Mouse (Mus musculus) limb, embryonic 11.5 days (tissue): ENCODE data around the gene Ccl9. TPM values are rescaled to one million over a fixed set of nuclear protein-coding genes. Genes with fewer than 3 reads are reported as not detected.

Experiments used
- ATAC-seq: fragments of 200-750 bp; cut with Nextera tagmentation; 2 replicates; pipeline ENCODE4 v1.8.0; 2017; ENCODE audit warnings: low read depth; ENCODE audit not compliant: insufficient number of reproducible peaks, low FRiP score, low TSS enrichment
- DNase-seq: peaks from one replicate; pipeline ENCODE4 v3.0.0-alpha.2; 2015; ENCODE audit warnings: low spot score
- H3K27ac ChIP-seq: fragments of 300-500 bp; sonication (generic); replicated peaks from 2 replicates; pipeline ENCODE4 v1.5.1; 2014; ENCODE audit warnings: low read depth, mild to moderate bottlenecking, low read length
- H3K27me3 ChIP-seq: fragments of 300-500 bp; sonication (generic); 2 replicates; pipeline ENCODE4 v1.6.1; 2014; ENCODE audit warnings: mild to moderate bottlenecking, low read length, mixed read lengths; ENCODE audit not compliant: control insufficient read depth, insufficient read depth
- H3K36me3 ChIP-seq: fragments of 300-500 bp; sonication (generic); 2 replicates; pipeline ENCODE4 v1.6.1; 2014; ENCODE audit warnings: mild to moderate bottlenecking, low read length, moderate library complexity, mixed read lengths; ENCODE audit not compliant: control insufficient read depth, insufficient read depth
- H3K4me1 ChIP-seq: fragments of 300-500 bp; sonication (generic); 2 replicates; pipeline ENCODE4 v1.6.1; 2014; ENCODE audit warnings: low read length, mixed read lengths; ENCODE audit not compliant: control insufficient read depth, insufficient read depth
- H3K4me2 ChIP-seq: fragments of 300-500 bp; sonication (generic); 2 replicates; pipeline ENCODE4 v1.6.1; 2014; ENCODE audit warnings: low read depth, mild to moderate bottlenecking, moderate library complexity; ENCODE audit not compliant: severe bottlenecking
- H3K4me3 ChIP-seq: fragments of 300-500 bp; sonication (generic); 2 replicates; pipeline ENCODE4 v1.5.1; 2014; ENCODE audit warnings: low read depth, low read length
- H3K9ac ChIP-seq: fragments of 300-500 bp; sonication (generic); 2 replicates; pipeline ENCODE4 v1.6.1; 2014; ENCODE audit warnings: mild to moderate bottlenecking, low read length
- H3K9me3 ChIP-seq: fragments of 300-500 bp; sonication (generic); 2 replicates; pipeline ENCODE4 v1.6.1; 2016; ENCODE audit warnings: low read length; ENCODE audit not compliant: control insufficient read depth
- WGBS: fragments of 180-500 bp; shearing (Covaris S2); extraction: QIAGEN DNeasy Blood & Tissue Kit; methylation state at CpG from one replicate; pipeline ENCODE4 v1.1.7; 2014; 5-methylcytosine and 5-hydroxymethylcytosine counted together
- polyA plus RNA-seq: library from polyadenylated mRNA; unstranded; fragments of >200 nt; fragmentation: Nextera tagmentation; extraction: Ambion mirVana; gene quantifications from 2 replicates; pipeline ENCODE4 v1.2.1, GENCODE M21; 2014

The Ccl9 gene
- polyA plus RNA-seq, 1 experiment from 2014 or later: 0.56 TPM

DNA sequence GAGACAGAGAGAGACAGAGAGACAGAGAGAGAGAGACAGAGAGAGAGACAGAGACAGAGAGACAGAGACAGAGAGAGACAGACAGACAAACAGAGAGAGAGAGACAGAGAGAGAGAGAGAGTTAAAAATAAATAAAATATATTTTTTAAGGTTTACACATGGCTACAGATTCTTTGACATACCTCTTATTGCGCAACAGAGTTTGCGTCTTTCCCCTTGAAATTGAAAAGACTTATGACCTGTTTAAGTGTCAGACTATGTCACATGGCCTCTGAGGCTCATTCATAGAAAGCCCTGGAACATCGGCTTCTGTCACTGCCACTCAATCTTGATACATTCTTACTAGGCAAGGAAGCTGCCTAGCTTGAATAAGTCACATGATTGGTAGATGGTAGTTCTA lies 25.0 kb upstream of the Ccl9 start:
- Histone ChIP-seq H3K27me3 (no peaks in the 10 kb centered on the region), H3K4me2 (no peak overlapping the region), H3K4me3 (no peak overlapping the region), H3K36me3 (no peaks in the 10 kb centered on the region), H3K9me3 (no peaks in the 10 kb centered on the region), H3K4me1 (no peaks in the 10 kb centered on the region), H3K9ac (no peak overlapping the region), H3K27ac (no peak overlapping the region)
- DNase-seq (no peak), ATAC-seq (no peak)
- WGBS: 96% methylated on average over 3 of the region's 3 CpGs

DNA sequence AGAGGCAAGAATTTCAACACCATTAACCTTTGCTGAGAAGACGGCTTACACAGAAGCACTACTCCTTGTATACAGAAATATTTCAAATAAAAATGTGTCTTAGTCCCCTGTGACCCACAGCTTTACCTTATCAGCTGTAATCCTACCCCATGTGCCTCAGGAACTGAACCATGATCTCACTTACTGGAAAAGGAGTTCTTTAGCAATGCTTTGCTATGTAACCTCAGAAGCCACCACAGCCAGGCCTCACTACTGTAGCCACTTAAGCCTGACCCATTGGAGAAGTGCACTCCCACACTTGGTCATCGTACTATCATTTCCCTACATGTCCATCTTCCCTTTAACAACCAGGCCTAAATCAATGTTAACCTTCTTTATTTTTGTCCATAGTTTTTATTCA lies 22.1 kb upstream of the Ccl9 start:
- no peaks in the 10 kb centered on the region for H3K27me3 ChIP-seq
- no peak overlapping the region for H3K27ac ChIP-seq
- no peaks in the 10 kb centered on the region for H3K9me3 ChIP-seq
- ATAC-seq (no peak), DNase-seq (no peak)
- H3K36me3 ChIP-seq: no peaks in the 10 kb centered on the region
- WGBS: 86% methylated on average over 2 of the region's 2 CpGs
- no peak overlapping the region for H3K9ac ChIP-seq
- H3K4me3 ChIP-seq: no peak overlapping the region
- no peaks in the 10 kb centered on the region for H3K4me1 ChIP-seq
- H3K4me2 ChIP-seq: no peak overlapping the region

DNA sequence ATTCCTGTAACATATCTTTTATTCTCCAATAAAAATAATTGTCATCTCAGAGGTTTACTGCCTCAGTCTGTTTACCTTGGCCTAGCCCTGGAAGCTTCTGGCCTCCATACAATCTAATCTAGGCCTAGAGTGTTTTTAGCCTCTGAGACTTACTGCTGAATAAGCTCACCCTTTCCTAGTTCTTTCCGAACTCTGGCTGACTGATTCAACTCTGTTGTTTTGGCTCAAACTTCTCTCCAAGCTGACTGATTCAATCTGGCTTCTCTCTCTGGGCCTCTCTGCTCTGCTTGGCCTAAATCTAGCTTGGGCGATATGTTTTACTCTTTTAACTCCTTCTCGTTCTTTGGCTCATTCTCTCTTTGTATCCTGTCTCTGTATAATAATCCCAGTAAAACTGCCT lies 20.6 kb upstream of the Ccl9 start:
- H3K4me2 ChIP-seq: no peak overlapping the region
- H3K4me1 ChIP-seq: no peaks in the 10 kb centered on the region
- no peaks in the 10 kb centered on the region for H3K27me3 ChIP-seq
- WGBS: 92% methylated on average over 3 of the region's 3 CpGs
- H3K36me3 ChIP-seq: no peaks in the 10 kb centered on the region
- H3K9ac ChIP-seq: no peak overlapping the region
- H3K4me3 ChIP-seq: no peak overlapping the region
- DNase-seq (no peak), ATAC-seq (no peak)
- no peaks in the 10 kb centered on the region for H3K9me3 ChIP-seq
- no peak overlapping the region for H3K27ac ChIP-seq

DNA sequence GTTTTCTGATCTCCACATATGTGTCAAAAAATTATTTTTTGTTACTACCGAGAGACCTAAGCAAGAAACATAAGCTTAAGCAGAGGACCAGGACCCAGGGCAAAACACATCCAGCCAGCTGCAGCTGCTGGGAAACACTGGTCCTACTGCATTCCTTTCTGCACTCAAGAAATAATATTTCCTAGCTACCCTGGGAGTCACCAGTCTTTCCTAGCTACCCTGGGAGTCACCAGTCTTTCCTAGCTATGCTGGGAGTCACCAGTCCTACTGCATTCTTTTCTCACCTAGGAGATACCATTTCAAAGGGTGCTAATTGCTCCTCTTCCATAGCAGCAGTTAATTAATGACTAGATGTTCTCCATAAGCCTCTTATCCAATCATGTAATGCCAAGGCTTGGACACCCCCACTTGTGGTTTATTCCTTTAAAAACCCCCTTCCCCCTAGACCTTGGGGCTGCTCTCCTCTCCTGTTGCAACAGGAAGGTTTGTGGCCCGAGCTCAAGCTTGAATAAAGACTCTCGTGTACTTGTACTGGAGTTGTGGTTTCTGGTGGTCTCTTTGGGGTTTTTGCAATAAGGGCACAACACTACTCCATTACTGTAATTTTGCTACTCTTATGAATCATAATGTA lies 19.9 kb upstream of the Ccl9 start:
- Histone ChIP-seq H3K27ac (no peak overlapping the region), H3K4me3 (no peak overlapping the region), H3K27me3 (no peaks in the 10 kb centered on the region), H3K4me2 (no peak overlapping the region), H3K4me1 (no peaks in the 10 kb centered on the region), H3K9me3 (no peaks in the 10 kb centered on the region), H3K36me3 (no peaks in the 10 kb centered on the region), H3K9ac (no peak overlapping the region)
- WGBS: 73% methylated on average over 3 of the region's 3 CpGs
- DNase-seq: no peak
- ATAC-seq: no peak

DNA sequence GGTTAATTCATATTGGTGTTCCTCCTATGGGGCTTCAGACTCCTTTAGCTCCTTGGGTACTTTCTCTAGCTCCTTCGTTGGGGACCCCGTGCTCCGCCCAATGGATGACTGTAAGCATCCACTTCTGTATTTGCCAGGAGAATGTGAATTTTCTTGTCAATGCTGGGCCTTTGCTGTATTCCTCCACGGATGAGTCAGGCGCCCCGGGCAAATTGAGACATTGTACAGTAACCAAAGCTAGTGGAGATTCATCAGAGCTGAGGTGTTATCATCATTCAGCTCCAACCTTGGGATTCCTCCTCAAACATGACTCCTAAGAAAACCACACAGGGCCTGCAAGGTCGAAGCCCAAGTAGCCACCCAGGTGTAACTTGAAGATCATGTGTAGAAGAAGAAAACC lies 19.4 kb upstream of the Ccl9 start:
- H3K36me3 ChIP-seq: no peaks in the 10 kb centered on the region
- 91% methylated on average over 7 of the region's 7 CpGs for WGBS

DNA sequence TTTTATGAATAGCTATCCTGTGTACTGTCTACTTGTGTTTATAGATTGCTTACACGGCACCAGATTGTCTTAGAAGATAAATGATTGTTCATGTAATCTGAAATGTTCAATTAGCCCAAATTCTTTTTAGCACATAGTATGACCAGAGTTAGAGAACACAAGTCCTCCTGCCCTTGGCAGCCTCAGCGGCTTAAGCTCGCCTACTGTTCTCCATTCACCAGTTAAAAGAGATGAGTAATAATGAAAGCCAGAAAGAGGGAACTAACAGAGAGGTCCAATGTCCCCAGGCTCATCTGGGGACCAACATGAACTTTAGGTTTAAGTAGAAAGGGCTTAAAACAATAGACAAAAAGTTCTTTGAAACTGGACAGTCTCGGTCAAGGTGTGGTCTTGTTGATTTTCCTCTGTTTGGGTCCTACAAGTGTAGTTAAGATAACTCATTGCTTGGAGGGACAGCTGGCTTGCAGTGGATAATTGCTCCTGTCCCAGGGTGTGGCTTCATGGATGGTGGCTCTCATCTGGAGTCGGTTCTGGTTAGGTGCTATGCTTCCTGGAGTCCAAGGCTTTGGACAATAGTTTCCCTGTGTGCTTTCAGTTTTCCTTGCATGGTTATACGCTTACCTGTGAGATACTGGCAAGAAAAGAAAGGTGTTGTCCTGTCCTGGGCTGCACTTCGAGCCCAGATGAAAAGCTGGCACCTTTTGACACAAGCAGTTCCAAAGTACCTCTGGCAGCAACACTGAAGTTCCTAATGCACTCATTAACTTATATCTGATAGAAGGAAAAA lies 17.4 kb upstream of the Ccl9 start:
- DNase-seq (no peak), ATAC-seq (no peak)
- Histone ChIP-seq H3K4me3 (no peak overlapping the region), H3K4me1 (0 out of 2 replicates have a peak, but pooled peaks cover 3% of the 10 kb centered on the region), H3K9ac (no peak overlapping the region), H3K4me2 (no peak overlapping the region), H3K27ac (no peak overlapping the region), H3K9me3 (no peaks in the 10 kb centered on the region), H3K27me3 (no peaks in the 10 kb centered on the region), H3K36me3 (no peaks in the 10 kb centered on the region)
- 83% methylated on average over 7 of the region's 7 CpGs for WGBS

More for the DNA sequence above, 19.4 kb upstream of the Ccl9 start:
- Histone ChIP-seq H3K9ac (no peak overlapping the region), H3K4me3 (no peak overlapping the region), H3K4me2 (no peak overlapping the region), H3K4me1 (0 out of 2 replicates have a peak, but pooled peaks cover 3% of the 10 kb centered on the region), H3K9me3 (no peaks in the 10 kb centered on the region), H3K27ac (no peak overlapping the region), H3K27me3 (no peaks in the 10 kb centered on the region)
- no peak for DNase-seq
- no peak for ATAC-seq

DNA sequence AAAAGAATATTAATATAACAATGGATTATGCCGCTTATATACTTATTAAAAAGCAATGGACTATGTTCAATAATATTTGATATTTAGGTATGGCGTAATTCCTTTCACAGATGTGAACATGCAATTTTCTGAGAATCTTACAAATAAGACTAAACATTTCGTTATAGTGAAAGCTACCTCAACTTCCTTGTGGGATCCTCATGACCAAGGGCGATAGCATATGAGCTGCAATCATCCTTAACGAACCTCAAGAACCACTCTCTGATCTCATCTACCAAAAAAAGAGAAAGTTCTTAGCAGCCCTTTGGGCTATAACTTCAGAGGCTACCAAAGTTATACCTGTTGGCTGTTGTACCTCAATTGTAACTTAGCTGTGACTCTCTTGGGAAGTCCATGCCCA lies 15.0 kb upstream of the Ccl9 start:
- no peaks in the 10 kb centered on the region for H3K9me3 ChIP-seq
- H3K36me3 ChIP-seq: no peaks in the 10 kb centered on the region
- ATAC-seq: no peak
- 89% methylated on average over 5 of the region's 5 CpGs for WGBS
- no peak for DNase-seq
- H3K27me3 ChIP-seq: no peaks in the 10 kb centered on the region
- no peak overlapping the region for H3K4me2 ChIP-seq
- H3K27ac ChIP-seq: no peak overlapping the region
- H3K4me3 ChIP-seq: no peak overlapping the region
- H3K9ac ChIP-seq: no peak overlapping the region
- H3K4me1 ChIP-seq: 0 out of 2 replicates have a peak, but pooled peaks cover 3% of the 10 kb centered on the region

DNA sequence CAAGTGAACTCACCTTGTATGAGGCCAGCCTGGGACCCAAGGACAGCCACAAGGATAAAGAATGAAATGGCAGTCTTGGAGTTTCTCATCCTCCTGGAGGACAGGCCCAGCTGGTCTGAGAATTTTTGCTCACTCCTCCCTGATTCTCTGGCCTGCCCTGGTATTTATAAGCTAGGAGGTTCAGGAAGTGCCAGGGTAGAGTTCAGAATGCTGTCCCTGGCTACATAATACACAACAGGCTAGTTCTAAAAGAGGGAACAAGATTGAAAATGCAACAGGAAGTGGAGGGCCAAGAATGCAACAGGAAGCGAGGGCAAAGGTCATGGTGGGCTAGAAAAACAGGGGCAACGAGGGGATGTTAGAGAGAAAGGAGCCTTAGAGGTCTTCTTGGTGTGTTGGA lies 14.4 kb upstream of the Ccl9 start, which contains the start of gene Ccl6:
Ccl6 (minus strand) TSS at position 235 of the 400 bp plus-strand sequence.
- no peaks in the 10 kb centered on the region for H3K9me3 ChIP-seq
- WGBS: 40% methylated on average over 2 of the region's 2 CpGs
- no peaks in the 10 kb centered on the region for H3K36me3 ChIP-seq
- no peak within 1 kb of the TSS for H3K9ac ChIP-seq
- H3K4me1 ChIP-seq: 0 out of 2 replicates have a peak, but pooled peaks cover 3% of the 10 kb centered on the region
- H3K4me3 ChIP-seq: no peak within 1 kb of the TSS
- no peak within 1 kb of the TSS for H3K27ac ChIP-seq
- ATAC-seq: no peak
- no peaks in the 10 kb centered on the region for H3K27me3 ChIP-seq
- no peak within 1 kb of the TSS for H3K4me2 ChIP-seq
- DNase-seq: no peak
